Mouse (Mus musculus) liver, adult 2 months (tissue): ENCODE measurements around the gene Psenen. TPM values are rescaled to one million over a fixed set of nuclear protein-coding genes. Genes with fewer than 3 reads are reported as not detected.

Source experiments
- DNase-seq: peaks from one replicate; pipeline ENCODE4 v3.0.0-alpha.2; 2011; ENCODE audit warnings: low read depth, low spot score; ENCODE audit errors: extremely low read depth
- H3K27ac ChIP-seq: fragments of 200-500 bp; replicated peaks from 2 replicates; pipeline ENCODE4 v1.5.1; 2012; ENCODE audit warnings: low read depth, mild to moderate bottlenecking, control low read depth, inconsistent platforms, low read length; ENCODE audit not compliant: insufficient read depth
- H3K27me3 ChIP-seq: fragments of 200-500 bp; 2 replicates; pipeline ENCODE4 v1.6.1; 2012; ENCODE audit warnings: mild to moderate bottlenecking, moderate library complexity, low read length, inconsistent platforms; ENCODE audit not compliant: control insufficient read depth, insufficient read depth
- H3K36me3 ChIP-seq: fragments of 200-500 bp; 2 replicates; pipeline ENCODE4 v1.6.1; 2012; ENCODE audit warnings: low read length, inconsistent platforms; ENCODE audit not compliant: control insufficient read depth, insufficient read depth
- H3K4me1 ChIP-seq: fragments of 200-500 bp; 2 replicates; pipeline ENCODE4 v1.6.1; 2011; ENCODE audit warnings: low read length; ENCODE audit not compliant: control insufficient read depth, insufficient read depth
- H3K4me3 ChIP-seq: fragments of 200-500 bp; 2 replicates; pipeline ENCODE4 v1.5.1; 2011; ENCODE audit warnings: low read depth, mild to moderate bottlenecking, control low read depth, low read length, moderate library complexity; ENCODE audit not compliant: insufficient read depth
- H3K79me2 ChIP-seq: fragments of 200-500 bp; 2 replicates; pipeline ENCODE4 v1.6.1; 2012; ENCODE audit warnings: inconsistent platforms, mild to moderate bottlenecking, low read length, moderate library complexity; ENCODE audit not compliant: control insufficient read depth, insufficient read depth
- H3K9ac ChIP-seq: fragments of 200-500 bp; 2 replicates; pipeline ENCODE4 v1.6.1; 2012; ENCODE audit warnings: low read depth, mild to moderate bottlenecking, control low read depth, inconsistent platforms, low read length
- CTCF ChIP-seq: fragments of 200-500 bp; IDR thresholded peaks from 2 replicates; pipeline ENCODE4 v1.5.1; 2011; ENCODE audit warnings: low read depth, low read length, control low read depth
- POLR2A ChIP-seq: fragments of 200-500 bp; IDR thresholded peaks from 2 replicates; pipeline ENCODE4 v1.6.1; 2011; ENCODE audit warnings: low read length, control low read depth; ENCODE audit not compliant: insufficient read depth; ENCODE audit errors: extremely low read depth
- WGBS: fragments of 180-500 bp; shearing (Covaris S2); methylation state at CpG from one replicate; pipeline ENCODE4 v1.1.7; 2018; 5-methylcytosine and 5-hydroxymethylcytosine counted together
- polyA plus RNA-seq: library from polyadenylated mRNA; depleted of rRNA; stranded (reverse); fragments of >200 nt; gene quantifications from 2 replicates; pipeline ENCODE4 v1.2.3, GENCODE M21; 2012
- total RNA-seq: library from RNA; depleted of rRNA; stranded (reverse); fragments of >200 nt; gene quantifications from 2 replicates; pipeline ENCODE4 v1.2.3, GENCODE M21; 2014

Gene Psenen
- total and polyA plus RNA-seq, 2 experiments: 34.9 to 126 TPM

- H3K4me1 ChIP-seq: peaks cover 9% of the 10 kb centered on the region; the same call in 1 of the 2 replicates
- H3K9ac ChIP-seq: 0 out of 2 replicates have a peak overlapping the region, but pooled peaks have one; percentile 84
- H3K27ac ChIP-seq: no peak overlapping the region
- TF ChIP-seq CTCF: no peak
- TF ChIP-seq POLR2A: no peak
- 88% methylated on average over 22 of the region's 22 CpGs for WGBS
- H3K79me2 ChIP-seq: no peaks in the 10 kb centered on the region
- H3K27me3 ChIP-seq: no peaks in the 10 kb centered on the region
- DNase-seq: no peak
- peaks cover 5% of the 10 kb centered on the region; the same call in 1 of the 2 replicates for H3K36me3 ChIP-seq
- H3K4me3 ChIP-seq: no peak overlapping the region
Measured at GRCm38 (mm10) chr7:30553810-30554584, 9.4 kb downstream of the Psenen start.

DNA sequence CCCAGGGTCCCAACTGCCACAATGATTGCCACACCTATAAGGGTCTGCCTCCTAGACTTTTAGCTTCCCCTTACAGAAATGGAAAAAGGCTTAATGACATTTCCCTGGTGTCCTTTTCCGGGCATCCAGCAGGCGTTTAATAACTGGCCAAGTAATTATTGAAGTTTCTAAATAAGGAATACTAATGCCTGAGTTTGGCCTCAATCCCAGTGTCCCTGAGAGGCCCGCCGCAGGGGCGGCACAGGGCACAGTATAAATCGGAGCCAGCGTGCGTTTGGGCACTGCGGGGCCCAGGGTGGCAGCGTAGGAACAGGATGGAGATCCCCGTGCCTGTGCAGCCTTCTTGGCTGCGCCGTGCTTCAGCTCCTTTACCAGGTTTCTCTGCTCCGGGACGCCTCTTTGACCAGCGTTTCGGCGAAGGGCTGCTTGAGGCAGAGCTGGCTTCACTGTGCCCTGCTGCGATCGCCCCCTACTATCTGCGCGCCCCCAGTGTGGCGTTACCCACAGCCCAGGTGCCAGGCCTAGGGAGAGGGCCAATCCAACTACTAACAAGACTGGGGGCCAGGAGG is 10.3 kb downstream of the Psenen start:
- no peaks in the 10 kb centered on the region for H3K27me3 ChIP-seq
- peaks cover 5% of the 10 kb centered on the region; the same call in 1 of the 2 replicates for H3K4me1 ChIP-seq
- peak overlapping the region; percentile 84 for H3K9ac ChIP-seq
- DNase-seq: peak; percentile 65
- H3K36me3 ChIP-seq: peaks cover 5% of the 10 kb centered on the region; the same call in 1 of the 2 replicates
- peak overlapping the region; percentile 69 for H3K4me3 ChIP-seq
- H3K79me2 ChIP-seq: no peaks in the 10 kb centered on the region
- TF ChIP-seq CTCF: no peak
- peak; percentile 65; the same call in 1 of the 2 replicates for TF ChIP-seq POLR2A
- H3K27ac ChIP-seq: peak overlapping the region; percentile 91
- WGBS: 1% methylated on average over 23 of the region's 23 CpGs

DNA sequence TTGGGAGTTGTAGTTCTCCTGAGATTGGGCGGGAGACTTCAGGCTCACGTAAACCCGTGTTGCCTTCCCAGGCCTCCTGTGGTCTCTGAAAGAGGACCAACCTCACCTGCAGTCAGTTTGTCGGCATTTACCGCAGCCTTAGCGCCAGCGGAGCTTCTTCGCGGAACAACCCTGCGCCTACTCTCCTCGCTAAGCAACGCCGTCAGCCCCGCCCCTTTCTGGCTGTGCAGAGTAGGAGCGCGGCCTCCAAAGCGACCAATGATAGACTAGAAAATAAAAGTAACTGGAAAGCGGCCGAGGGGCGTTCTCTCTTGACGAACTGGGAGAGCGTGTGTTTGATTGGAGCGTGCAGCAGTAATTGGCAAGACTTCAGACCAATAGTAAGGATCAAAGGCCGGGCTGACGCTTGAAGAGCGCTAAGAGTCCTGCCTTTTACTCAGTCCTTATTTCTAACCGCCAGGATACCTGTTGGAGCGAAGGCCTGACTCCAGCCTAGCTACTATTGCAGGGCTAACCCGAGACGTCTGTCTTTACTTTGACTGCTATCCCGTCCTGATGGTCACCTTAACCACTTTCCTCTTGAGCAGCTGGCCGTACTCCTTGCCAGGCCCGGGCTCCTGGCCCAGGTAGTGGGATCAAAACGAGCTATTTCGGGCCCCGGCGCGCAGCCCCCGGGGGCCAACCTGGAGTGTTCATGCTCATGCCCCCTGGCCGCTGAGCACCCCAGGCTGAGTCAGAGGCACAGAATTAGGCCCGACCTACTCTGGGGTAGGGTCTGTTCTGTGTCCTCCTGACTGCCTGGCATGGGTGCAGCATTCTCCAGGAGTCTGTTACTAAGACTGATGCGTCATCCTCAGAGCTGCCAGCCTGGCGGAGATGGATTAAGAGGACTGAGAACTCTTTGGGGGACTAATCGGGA is 11.1 kb downstream of the Psenen start, which contains the start of the genes Hspb6 and Proser3:
Hspb6 (plus strand) TSS at position 77 of the 919 bp plus-strand sequence.
Proser3 (minus strand) TSS at position 198 of the 919 bp plus-strand sequence.
- TF ChIP-seq CTCF: no peak
- TF ChIP-seq POLR2A: peak; percentile 72; the same call in 1 of the 2 replicates
- WGBS: under 1% methylated on average over 44 of the region's 44 CpGs
- Histone ChIP-seq H3K4me3 (peak within 1 kb of the TSS; percentile 83), H3K36me3 (peaks cover 5% of the 10 kb centered on the region; the same call in 1 of the 2 replicates), H3K79me2 (no peaks in the 10 kb centered on the region), H3K27ac (peak within 1 kb of the TSS; percentile 96), H3K9ac (peak within 1 kb of the TSS; percentile 84), H3K4me1 (peaks cover 4% of the 10 kb centered on the region; the same call in 1 of the 2 replicates), H3K27me3 (no peaks in the 10 kb centered on the region)
- peak; percentile 99 for DNase-seq

- Histone ChIP-seq H3K36me3 (peaks cover 5% of the 10 kb centered on the region; the same call in 1 of the 2 replicates), H3K27me3 (no peaks in the 10 kb centered on the region), H3K79me2 (no peaks in the 10 kb centered on the region), H3K4me3 (peak overlapping the region; percentile 83), H3K4me1 (peaks cover 4% of the 10 kb centered on the region; the same call in 1 of the 2 replicates), H3K27ac (peak overlapping the region; percentile 96), H3K9ac (peak overlapping the region; percentile 84)
- WGBS: 3% methylated on average over 10 of the region's 10 CpGs
- TF ChIP-seq CTCF (no peak), POLR2A (no peak)
- no peak for DNase-seq
Measured at GRCm38 (mm10) chr7:30551445-30552101, 11.9 kb downstream of the Psenen start.

- Histone ChIP-seq H3K27ac (no peak overlapping the region), H3K4me3 (no peak overlapping the region), H3K36me3 (0 out of 2 replicates have a peak, but pooled peaks cover 2% of the 10 kb centered on the region), H3K79me2 (no peaks in the 10 kb centered on the region), H3K9ac (no peak overlapping the region), H3K4me1 (peaks cover 4% of the 10 kb centered on the region; the same call in 1 of the 2 replicates), H3K27me3 (no peaks in the 10 kb centered on the region)
- DNase-seq: no peak
- TF ChIP-seq POLR2A: no peak
- no peak for TF ChIP-seq CTCF
- WGBS: 97% methylated on average over 1 of the region's 1 CpGs
Measured at GRCm38 (mm10) chr7:30550603-30551002, 12.8 kb downstream of the Psenen start.
